Mouse (Mus musculus) spleen, adult 2 months (tissue): ENCODE measurements around the gene Bcor.

Experiments used
- CTCF ChIP-seq: fragments of 200-500 bp; IDR thresholded peaks from 2 replicates; pipeline ENCODE4 v1.5.1; 2011; ENCODE audit warnings: mild to moderate bottlenecking, inconsistent platforms; ENCODE audit not compliant: insufficient read depth, insufficient read length, insufficient replicate concordance; ENCODE audit errors: extremely low read depth
- POLR2A ChIP-seq: fragments of 200-500 bp; IDR thresholded peaks from 2 replicates; pipeline ENCODE4 v1.6.1; 2011; ENCODE audit warnings: low read depth, low read length, inconsistent platforms

DNA sequence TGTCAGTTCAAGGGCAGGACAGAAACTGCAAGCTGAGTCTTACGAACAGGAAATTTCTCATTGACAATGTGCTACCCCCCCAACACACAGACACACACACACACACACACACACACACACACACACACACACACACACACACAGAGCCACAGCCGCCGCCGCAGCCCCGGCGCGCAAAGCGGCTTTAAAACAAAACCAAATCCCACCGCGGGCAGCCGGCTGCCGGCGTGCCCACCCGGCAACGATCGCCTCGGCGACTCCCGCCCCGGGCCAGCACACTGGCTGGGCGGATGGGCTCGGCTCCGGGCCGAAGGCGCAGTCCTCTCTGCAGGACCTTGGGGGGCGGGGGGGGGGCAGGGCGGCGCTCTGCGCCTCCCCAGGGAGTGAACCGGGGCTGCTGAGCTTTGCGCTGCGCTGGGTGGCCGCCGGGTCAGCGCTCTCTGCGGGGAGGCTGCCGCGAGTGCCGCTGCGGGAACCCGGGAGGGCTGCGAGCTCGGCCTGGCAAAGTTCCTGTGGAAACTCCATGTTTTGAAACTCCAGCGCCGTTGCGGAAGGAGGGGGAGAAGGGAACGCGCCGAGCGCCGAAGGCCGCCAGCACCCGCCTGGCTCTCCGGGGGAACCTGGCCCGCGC, 68.6 kb downstream of the Bcor start:
- no peak for TF ChIP-seq POLR2A
- no peak for TF ChIP-seq CTCF
